Mouse (Mus musculus) MEL (cell line): ENCODE data around the gene Tars. TPM values are rescaled to one million over a fixed set of nuclear protein-coding genes. Genes with fewer than 3 reads are reported as not detected.

Source experiments
- DNase-seq: peaks from one replicate; pipeline ENCODE4 v3.0.0; 2011; ENCODE audit warnings: low read depth, low spot score
- H3K27ac ChIP-seq: 2 replicates; pipeline ENCODE4 v1.5.1; 2012; ENCODE audit warnings: low read depth, mild to moderate bottlenecking, control low read depth, low read length, moderate library complexity; ENCODE audit not compliant: control insufficient read depth
- H3K27me3 ChIP-seq, 2 experiments: fragments of 150-350 bp in 1 of 2; sonication (generic) in 1 of 2; 2 replicates each; pipeline ENCODE4 v1.6.1; 2012; ENCODE audit warnings: low read length in 2 of 2, mild to moderate bottlenecking in 2 of 2, improper control_type of control experiment in 1 of 2, moderate library complexity in 1 of 2; ENCODE audit not compliant: insufficient read depth in 2 of 2, control insufficient read depth in 1 of 2
- H3K36me3 ChIP-seq, 2 experiments: 2 replicates each; pipeline ENCODE4 v1.6.1; 2012 to 2014; ENCODE audit warnings: low read length in 2 of 2, improper control_type of control experiment in 1 of 2, inconsistent platforms in 1 of 2, mild to moderate bottlenecking in 1 of 2; ENCODE audit not compliant: insufficient read depth in 2 of 2, control insufficient read depth in 1 of 2
- H3K4me1 ChIP-seq, 2 experiments: fragments of 150-350 bp in 1 of 2; sonication (generic) in 1 of 2; 2 replicates each; pipeline ENCODE4 v1.6.1; 2012; ENCODE audit warnings: low read length in 2 of 2, improper control_type of control experiment in 1 of 2, mild to moderate bottlenecking in 1 of 2; ENCODE audit not compliant: insufficient read depth in 2 of 2, control insufficient read depth in 1 of 2
- H3K4me3 ChIP-seq, 2 experiments: fragments of 150-350 bp in 1 of 2; sonication (generic) in 1 of 2; 2 replicates each; pipeline ENCODE4 v1.5.1; 2012; ENCODE audit warnings: low read depth in 2 of 2, low read length in 2 of 2, mild to moderate bottlenecking in 2 of 2, moderate library complexity in 2 of 2, control low read depth in 1 of 2, improper control_type of control experiment in 1 of 2; ENCODE audit not compliant: control insufficient read depth in 1 of 2, insufficient read depth in 1 of 2
- H3K79me2 ChIP-seq: 2 replicates; pipeline ENCODE4 v1.6.1; 2012; ENCODE audit warnings: mild to moderate bottlenecking, low read length, moderate library complexity; ENCODE audit not compliant: control insufficient read depth, poor library complexity, insufficient read depth
- H3K9ac ChIP-seq: 2 replicates; pipeline ENCODE4 v1.6.1; 2012; ENCODE audit warnings: low read depth, mild to moderate bottlenecking, control low read depth, low read length, moderate library complexity; ENCODE audit not compliant: control insufficient read depth, poor library complexity, severe bottlenecking
- H3K9me3 ChIP-seq: fragments of 150-350 bp; sonication (generic); replicated peaks from 2 replicates; pipeline ENCODE4 v1.6.1; 2012; ENCODE audit warnings: mild to moderate bottlenecking, low read length, improper control_type of control experiment, moderate library complexity; ENCODE audit not compliant: insufficient read depth
- BHLHE40 ChIP-seq: IDR thresholded peaks from 2 replicates; pipeline ENCODE4 v1.6.1; 2012; ENCODE audit warnings: low read depth, mild to moderate bottlenecking, inconsistent platforms, low read length, improper control_type of control experiment, borderline replicate concordance
- CHD1 ChIP-seq: IDR thresholded peaks from 2 replicates; pipeline ENCODE4 v1.6.1; 2012; ENCODE audit warnings: low read depth, mild to moderate bottlenecking, inconsistent platforms, low read length, improper control_type of control experiment
- CHD2 ChIP-seq: IDR thresholded peaks from 2 replicates; pipeline ENCODE4 v1.6.1; 2011; ENCODE audit warnings: low read length, improper control_type of control experiment
- CTCF ChIP-seq, 3 experiments: IDR thresholded peaks in 2 of 3; conservative IDR thresholded peaks in 1 of 3; 2 replicates each; pipeline ENCODE4 v1.5.1; 2011 to 2012; ENCODE audit warnings: low read length in 3 of 3, low read depth in 2 of 3, mild to moderate bottlenecking in 2 of 3, improper control_type of control experiment in 1 of 3, inconsistent platforms in 1 of 3, mixed read lengths in 1 of 3, moderate library complexity in 1 of 3; ENCODE audit not compliant: control insufficient read depth in 1 of 3, insufficient read depth in 1 of 3, poor library complexity in 1 of 3, severe bottlenecking in 1 of 3
- E2F4 ChIP-seq: IDR thresholded peaks from 2 replicates; pipeline ENCODE4 v1.6.1; 2011; ENCODE audit warnings: low read depth, low read length, improper control_type of control experiment, borderline replicate concordance
- ELF1 ChIP-seq: IDR thresholded peaks from 2 replicates; pipeline ENCODE4 v1.6.1; 2014; ENCODE audit warnings: low read depth, mild to moderate bottlenecking, inconsistent platforms, low read length, improper control_type of control experiment, moderate library complexity
- EP300 ChIP-seq, 2 experiments: IDR thresholded peaks; 2 replicates each; pipeline ENCODE4 v1.6.1; 2011; ENCODE audit warnings: improper control_type of control experiment in 2 of 2, low read length in 2 of 2, low read depth in 1 of 2, mild to moderate bottlenecking in 1 of 2
- ETS1 ChIP-seq: IDR thresholded peaks from 2 replicates; pipeline ENCODE4 v1.6.1; 2012; ENCODE audit warnings: low read depth, mild to moderate bottlenecking, inconsistent platforms, low read length, improper control_type of control experiment, moderate library complexity
- GABPA ChIP-seq: IDR thresholded peaks from 2 replicates; pipeline ENCODE4 v1.6.1; 2012; ENCODE audit warnings: low read depth, mild to moderate bottlenecking, inconsistent platforms, low read length, improper control_type of control experiment, moderate library complexity
- GATA1 ChIP-seq: IDR thresholded peaks from 2 replicates; pipeline ENCODE4 v1.6.1; 2011; ENCODE audit warnings: low read depth, low read length, improper control_type of control experiment
- HCFC1 ChIP-seq: IDR thresholded peaks from 2 replicates; pipeline ENCODE4 v1.6.1; 2012; ENCODE audit warnings: low read depth, mild to moderate bottlenecking, inconsistent platforms, low read length, improper control_type of control experiment, moderate library complexity
- JUND ChIP-seq: IDR thresholded peaks from 2 replicates; pipeline ENCODE4 v1.6.1; 2011; ENCODE audit warnings: low read depth, mild to moderate bottlenecking, improper control_type of control experiment, low read length
- KAT2A ChIP-seq: conservative IDR thresholded peaks from 2 replicates; pipeline ENCODE4 v1.6.1; 2012; ENCODE audit warnings: low read depth, low read length, improper control_type of control experiment, inconsistent platforms
- MAFK ChIP-seq: IDR thresholded peaks from 2 replicates; pipeline ENCODE4 v1.6.1; 2011; ENCODE audit warnings: low read depth, mild to moderate bottlenecking, low read length, improper control_type of control experiment, borderline replicate concordance
- MAX ChIP-seq: IDR thresholded peaks from 2 replicates; pipeline ENCODE4 v1.6.1; 2011; ENCODE audit warnings: low read length, improper control_type of control experiment
- MAZ ChIP-seq: IDR thresholded peaks from 2 replicates; pipeline ENCODE4 v1.6.1; 2012; ENCODE audit warnings: low read depth, mild to moderate bottlenecking, inconsistent platforms, low read length, improper control_type of control experiment
- MXI1 ChIP-seq: IDR thresholded peaks from 2 replicates; pipeline ENCODE4 v1.6.1; 2011; ENCODE audit warnings: mild to moderate bottlenecking, low read depth, low read length, improper control_type of control experiment
- MYB ChIP-seq: IDR thresholded peaks from 2 replicates; pipeline ENCODE4 v1.6.1; 2011; ENCODE audit warnings: mild to moderate bottlenecking, low read depth, low read length, improper control_type of control experiment
- MYC ChIP-seq: IDR thresholded peaks from 2 replicates; pipeline ENCODE4 v1.6.1; 2011; ENCODE audit warnings: low read depth, mild to moderate bottlenecking, low read length, improper control_type of control experiment, moderate library complexity
- NRF1 ChIP-seq: IDR thresholded peaks from 2 replicates; pipeline ENCODE4 v1.6.1; 2014; ENCODE audit warnings: low read depth, mild to moderate bottlenecking, inconsistent platforms, low read length, improper control_type of control experiment, moderate library complexity; ENCODE audit not compliant: poor library complexity, insufficient read depth, severe bottlenecking
- POLR2A ChIP-seq, 2 experiments: IDR thresholded peaks; 2 replicates each; pipeline ENCODE4 v1.6.1; 2011 to 2012; ENCODE audit warnings: low read length in 2 of 2, mild to moderate bottlenecking in 2 of 2, control low read depth in 1 of 2, improper control_type of control experiment in 1 of 2, low read depth in 1 of 2, moderate library complexity in 1 of 2; ENCODE audit not compliant: control insufficient read depth in 1 of 2, insufficient read depth in 1 of 2, poor library complexity in 1 of 2
- POLR2AphosphoS2 ChIP-seq: IDR thresholded peaks from 2 replicates; pipeline ENCODE4 v1.6.1; 2011; ENCODE audit warnings: low read length, improper control_type of control experiment
- POLR2AphosphoS5 ChIP-seq: IDR thresholded peaks from 2 replicates; pipeline ENCODE4 v1.6.1; 2012; ENCODE audit warnings: low read depth, borderline replicate concordance, mild to moderate bottlenecking, inconsistent platforms, low read length, moderate library complexity, mixed read lengths
- RAD21 ChIP-seq: IDR thresholded peaks from 2 replicates; pipeline ENCODE4 v1.6.1; 2011; ENCODE audit warnings: mild to moderate bottlenecking, low read depth, low read length, improper control_type of control experiment
- RCOR1 ChIP-seq: IDR thresholded peaks from 2 replicates; pipeline ENCODE4 v1.6.1; 2012; ENCODE audit warnings: low read depth, mild to moderate bottlenecking, inconsistent platforms, low read length, improper control_type of control experiment
- SIN3A ChIP-seq: IDR thresholded peaks from 2 replicates; pipeline ENCODE4 v1.6.1; 2012; ENCODE audit warnings: low read length, improper control_type of control experiment, inconsistent platforms
- TAL1 ChIP-seq: IDR thresholded peaks from 2 replicates; pipeline ENCODE4 v1.6.1; 2012; ENCODE audit warnings: mild to moderate bottlenecking, inconsistent platforms, low read length, moderate library complexity, mixed read lengths
- TBP ChIP-seq: IDR thresholded peaks from 2 replicates; pipeline ENCODE4 v1.8.0; 2011; ENCODE audit warnings: low read depth, low read length, improper control_type of control experiment
- UBTF ChIP-seq: IDR thresholded peaks from 2 replicates; pipeline ENCODE4 v1.6.1; 2012; ENCODE audit warnings: low read depth, mild to moderate bottlenecking, inconsistent platforms, low read length, improper control_type of control experiment, moderate library complexity, borderline replicate concordance; ENCODE audit not compliant: insufficient read depth
- USF1 ChIP-seq: IDR thresholded peaks from 2 replicates; pipeline ENCODE4 v1.6.1; 2014; ENCODE audit warnings: low read depth, mild to moderate bottlenecking, inconsistent platforms, low read length, improper control_type of control experiment, moderate library complexity
- USF2 ChIP-seq, 2 experiments: IDR thresholded peaks; 2 replicates each; pipeline ENCODE4 v1.6.1; 2011 to 2012; ENCODE audit warnings: improper control_type of control experiment in 2 of 2, low read length in 2 of 2, borderline replicate concordance in 1 of 2, inconsistent platforms in 1 of 2, low read depth in 1 of 2, mild to moderate bottlenecking in 1 of 2; ENCODE audit not compliant: insufficient read depth in 1 of 2
- ZC3H11A ChIP-seq: IDR thresholded peaks from 2 replicates; pipeline ENCODE4 v1.6.1; 2012; ENCODE audit warnings: low read depth, mild to moderate bottlenecking, inconsistent platforms, low read length, improper control_type of control experiment
- ZKSCAN1 ChIP-seq: IDR thresholded peaks from 2 replicates; pipeline ENCODE4 v1.6.1; 2012; ENCODE audit warnings: low read depth, mild to moderate bottlenecking, inconsistent platforms, low read length, improper control_type of control experiment, moderate library complexity
- ZMIZ1 ChIP-seq: IDR thresholded peaks from 2 replicates; pipeline ENCODE4 v1.6.1; 2012; ENCODE audit warnings: low read depth, mild to moderate bottlenecking, inconsistent platforms, low read length, improper control_type of control experiment, moderate library complexity
- ZNF384 ChIP-seq: IDR thresholded peaks from 2 replicates; pipeline ENCODE4 v1.6.1; 2012; ENCODE audit warnings: low read depth, mild to moderate bottlenecking, inconsistent platforms, low read length, improper control_type of control experiment
- polyA plus RNA-seq, 2 experiments: library from polyadenylated mRNA; stranded (reverse) in 1 of 2; unstranded in 1 of 2; fragments of >175 nt in 1 of 2; fragments of >200 nt in 1 of 2; gene quantifications; 2 replicates each; pipeline versions ENCODE4 v1.2.1 to v1.2.4; 2012; ENCODE audit warnings: low replicate concordance in 2 of 2, low read depth in 1 of 2; ENCODE audit not compliant: insufficient read length in 2 of 2, insufficient read depth in 1 of 2, missing spikeins in 1 of 2
- total RNA-seq: library from RNA; depleted of rRNA; stranded (reverse); fragments of 300-350 nt; gene quantifications from 2 replicates; pipeline ENCODE4 v1.2.3, GENCODE M21; 2012; rRNA removed

The Tars gene
- total RNA-seq (89.0 and 124 TPM in 2 replicates), polyA plus RNA-seq (1,000 to 10,000 TPM in 1 of 2 experiments, 100 to 1,000 TPM in 1; 174 to 1,064 TPM)

DNA sequence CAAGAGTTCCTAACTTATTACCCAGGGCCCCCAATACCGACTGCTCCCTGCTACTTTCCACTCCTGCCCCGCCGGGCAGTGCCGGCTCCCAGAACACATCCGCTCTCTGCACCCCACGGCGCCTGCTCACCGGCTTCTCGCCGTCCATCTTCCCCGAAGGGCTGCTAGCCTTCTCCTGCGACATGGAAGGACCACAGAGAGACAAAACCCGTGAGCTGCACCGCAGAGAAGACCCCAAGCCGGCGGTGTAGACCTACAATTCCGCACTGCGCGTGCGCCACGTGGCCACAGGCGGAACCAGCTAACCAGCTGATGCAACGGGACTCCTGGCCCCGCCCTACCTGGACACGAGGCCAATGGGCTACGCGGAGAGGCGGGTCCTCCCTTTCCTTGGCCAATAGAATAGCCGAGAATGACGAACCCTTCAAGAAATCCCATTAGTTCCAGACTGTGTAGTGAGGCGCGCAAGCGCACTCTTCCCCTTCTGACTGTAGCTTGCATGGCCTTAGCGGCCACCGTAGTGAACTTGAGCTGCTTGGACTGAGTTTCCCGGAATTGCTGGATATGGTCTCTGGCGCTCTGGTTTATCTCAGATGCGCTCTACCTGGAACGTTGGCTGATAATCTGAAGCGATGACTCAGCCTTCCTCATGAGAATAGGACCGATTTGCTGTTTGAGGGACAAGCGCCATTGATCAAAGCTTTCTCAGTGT is at the start of gene Tars:
Tars (minus strand) TSS at position 310 of the 712 bp plus-strand sequence.
- H3K27ac ChIP-seq, result peak within 1 kb of the TSS; percentile 72
- TF ChIP-seq MYC (peak; percentile 100), ZNF384 (no peak), ETS1 (peak; percentile 92), HCFC1 (peak; percentile 89), ELF1 (peak; percentile 92), USF2 (IDR thresholded peaks at IDR 0.05; ENCODE audit: borderline replicate concordance in 1 of 2, insufficient read depth in 1 of 2, low read depth in 1 of 2, low read length in 2 of 2) (0 out of 4 replicates have a peak, but pooled peaks of 1 of the 2 experiments have one; percentile 22), TBP (peak; percentile 91), CHD1 (no peak; the same call in 1 of the 2 replicates), NRF1 (peak; percentile 90), POLR2AphosphoS5 (0 out of 2 replicates have a peak, but pooled peaks have one; percentile 24), POLR2AphosphoS2 (peak; percentile 71; the same call in 1 of the 2 replicates), ZMIZ1 (peak; percentile 71; the same call in 1 of the 2 replicates), MAZ (peak; percentile 19; the same call in 1 of the 2 replicates), SIN3A (peak; percentile 97), MAX (peak; percentile 99), MYB (peak; percentile 32; the same call in 1 of the 2 replicates), GATA1 (peak; percentile 92), MAFK (peak; percentile 79), E2F4 (peak; percentile 79), EP300 (IDR thresholded peaks at IDR 0.05; ENCODE audit: low read depth in 1 of 2, low read length in 2 of 2) (peak; percentile 44 to 85; a peak in 3 of 4 replicates), KAT2A (peak; percentile 59), ZKSCAN1 (no peak), RAD21 (no peak), BHLHE40 (no peak), CTCF (IDR thresholded peaks at IDR 0.05 in 2 of 3, conservative IDR thresholded peaks at IDR 0.05 in 1 of 3; ENCODE audit: control insufficient read depth in 1 of 3, insufficient read depth in 1 of 3, low read depth in 2 of 3, low read length in 3 of 3, poor library complexity in 1 of 3, severe bottlenecking in 1 of 3) (no peak), GABPA (peak; percentile 50; the same call in 1 of the 2 replicates), JUND (peak; percentile 87), USF1 (peak; percentile 91), TAL1 (no peak), CHD2 (no peak; the same call in 1 of the 2 replicates), RCOR1 (peak; percentile 67), UBTF (0 out of 2 replicates have a peak, but pooled peaks have one; percentile 14), ZC3H11A (no peak), POLR2A (IDR thresholded peaks at IDR 0.05; ENCODE audit: control insufficient read depth in 1 of 2, insufficient read depth in 1 of 2, low read depth in 1 of 2, low read length in 2 of 2, poor library complexity in 1 of 2) (peak; percentile 81 to 91), MXI1 (peak; percentile 98)

More for the DNA sequence above, at the start of gene Tars:
- Histone ChIP-seq H3K9ac (peak within 1 kb of the TSS; percentile 85), H3K36me3 (peaks cover 19 to 20% of the 10 kb centered on the region in 2 experiments), H3K9me3 (no peaks in the 10 kb centered on the region), H3K79me2 (peaks cover 42% of the 10 kb centered on the region), H3K4me3 (peak within 1 kb of the TSS; percentile 78 to 92), H3K27me3 (no peaks in the 10 kb centered on the region), H3K4me1 (peaks cover 9 to 13% of the 10 kb centered on the region in 2 experiments)
- peak; percentile 100 for DNase-seq
